In the genomic region with DNA sequence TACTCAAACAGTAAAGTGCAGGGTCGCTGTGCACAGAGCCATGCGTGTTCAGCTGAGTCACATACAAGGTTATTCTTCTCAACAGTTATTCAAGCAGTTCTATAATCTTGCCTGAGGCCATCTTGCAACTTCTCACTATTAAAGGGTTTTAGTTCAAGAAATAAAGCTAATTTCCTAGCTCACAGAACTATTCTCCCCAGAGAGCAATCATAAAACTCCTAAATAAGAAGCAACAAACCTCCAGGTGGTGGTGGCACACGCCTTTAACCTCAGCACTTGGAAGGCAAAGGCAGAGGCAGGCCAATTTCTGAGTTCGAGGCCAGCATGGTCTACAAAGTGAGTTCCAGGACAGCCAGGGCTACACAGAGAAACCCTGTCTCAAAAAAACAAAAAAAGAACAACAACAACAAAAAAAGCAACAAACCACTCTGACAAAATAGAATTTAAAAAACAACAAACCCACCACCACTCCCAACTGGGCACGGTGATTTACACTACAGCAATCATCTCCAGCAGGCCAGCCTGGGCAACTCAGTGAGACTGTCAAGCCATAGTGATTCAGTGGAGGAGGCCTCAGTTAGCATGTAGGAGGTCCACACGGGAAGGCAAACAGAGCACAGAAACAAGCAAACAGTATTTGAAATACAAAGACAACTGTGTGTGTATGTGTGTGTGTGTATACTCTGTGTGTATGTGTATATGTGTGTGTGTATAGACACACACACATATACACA, we compare ENCODE assay signal across 19 mouse cellular contexts.
"Had no signal": no experiment of that assay in that cellular context is flagged by ENCODE, and none has a peak within 500 bp of the region (broad histone marks: within the 10 kb centered on the region; RNA-seq: fewer than 3 reads in every experiment).

No protein-coding gene starts in this region.

- H3K4me2 ChIP-seq: lung, embryonic 14.5 days; midbrain, embryonic 12.5 days; neural tube, embryonic 13.5 days; neural tube, embryonic 15.5 days had no signal

- H3K27me3 ChIP-seq: midbrain, embryonic 12.5 days; neural tube, embryonic 13.5 days; neural tube, embryonic 15.5 days had no signal

- ATAC-seq: midbrain, embryonic 16.5 days had no signal

- H3K4me1 ChIP-seq: midbrain, embryonic 10.5 days; midbrain, embryonic 12.5 days; neural tube, embryonic 13.5 days; neural tube, embryonic 15.5 days had no signal

- H3K4me3 ChIP-seq: midbrain, embryonic 10.5 days; midbrain, embryonic 12.5 days; myocyte; neural tube, embryonic 13.5 days; neural tube, embryonic 15.5 days had no signal

- H3K9ac ChIP-seq: lung, embryonic 14.5 days; midbrain, embryonic 12.5 days; neural tube, embryonic 13.5 days; neural tube, embryonic 15.5 days had no signal

- DNase-seq: lung, adult 18-20 months; lung, embryonic 14.5 days; lung, postnatal 10 days; lung, postnatal 4 days; midbrain, embryonic 14.5 days; retina, postnatal 1 day; right cerebral cortex, adult 18-20 months; right cerebral cortex, postnatal 25 days; right cerebral cortex, postnatal 4 days; spleen, adult 18-20 months; thymus, adult 2 months; thymus, postnatal 25 days; thymus, postnatal 4 days had no signal

- H3K27ac ChIP-seq: midbrain, embryonic 10.5 days; midbrain, embryonic 12.5 days; neural tube, embryonic 13.5 days; neural tube, embryonic 15.5 days had no signal

- H3K9me3 ChIP-seq: midbrain, embryonic 10.5 days; midbrain, embryonic 12.5 days; neural tube, embryonic 13.5 days; neural tube, embryonic 15.5 days had no signal
